Mouse (Mus musculus): Measurements from ENCODE around the gene Cav3. TPM values are rescaled to one million over a fixed set of nuclear protein-coding genes. Genes with fewer than 3 reads are reported as not detected.

Cav3 gene
- total and polyA plus RNA-seq, 2 experiments = 0.18 TPM; not detected in 1

DNA sequence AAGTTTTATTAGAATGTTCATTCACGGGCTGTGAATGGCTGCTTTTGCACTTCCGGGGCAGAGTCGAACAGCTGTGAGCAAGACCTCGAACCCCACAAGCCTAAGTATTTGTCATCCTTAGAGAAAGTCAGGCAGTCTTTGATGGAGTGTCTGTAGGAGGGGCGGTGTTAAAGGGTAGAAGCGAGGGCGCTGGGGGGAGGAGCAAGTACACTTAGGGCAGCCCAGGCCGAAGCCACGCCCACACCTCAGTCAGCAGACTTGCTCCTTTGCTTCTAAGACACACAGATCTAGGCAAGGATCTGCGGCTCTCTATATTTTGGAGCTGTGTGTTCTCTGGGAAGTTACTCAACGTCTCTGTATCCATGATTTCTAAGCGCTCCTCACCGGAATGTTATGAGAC, 20.6 kb downstream of the Cav3 start:
- WGBS = 57% methylated on average over 13 of the region's 13 CpGs
- TF ChIP-seq POLR2A (IDR thresholded peaks at IDR 0.05; ENCODE audit: extremely low read depth, insufficient read depth, low read length) (no peak), CTCF (IDR thresholded peaks at IDR 0.05; ENCODE audit: low read depth, low read length) (no peak)
- Histone ChIP-seq H3K79me2 (ENCODE audit: control insufficient read depth, insufficient read depth, low read length) (no peaks in the 10 kb centered on the region), H3K4me3 (ENCODE audit: insufficient read depth, low read depth, low read length) (no peak overlapping the region), H3K4me1 (ENCODE audit: control insufficient read depth, insufficient read depth, low read length) (no peaks in the 10 kb centered on the region), H3K27me3 (ENCODE audit: control insufficient read depth, insufficient read depth, low read length) (no peaks in the 10 kb centered on the region), H3K9ac (ENCODE audit: low read depth, low read length) (no peak overlapping the region), H3K36me3 (ENCODE audit: control insufficient read depth, insufficient read depth, low read length) (no peaks in the 10 kb centered on the region), H3K27ac (replicated peaks; ENCODE audit: insufficient read depth, low read depth, low read length) (no peak overlapping the region)
- no peak for DNase-seq (ENCODE audit: extremely low read depth, low read depth, low spot score)

DNA sequence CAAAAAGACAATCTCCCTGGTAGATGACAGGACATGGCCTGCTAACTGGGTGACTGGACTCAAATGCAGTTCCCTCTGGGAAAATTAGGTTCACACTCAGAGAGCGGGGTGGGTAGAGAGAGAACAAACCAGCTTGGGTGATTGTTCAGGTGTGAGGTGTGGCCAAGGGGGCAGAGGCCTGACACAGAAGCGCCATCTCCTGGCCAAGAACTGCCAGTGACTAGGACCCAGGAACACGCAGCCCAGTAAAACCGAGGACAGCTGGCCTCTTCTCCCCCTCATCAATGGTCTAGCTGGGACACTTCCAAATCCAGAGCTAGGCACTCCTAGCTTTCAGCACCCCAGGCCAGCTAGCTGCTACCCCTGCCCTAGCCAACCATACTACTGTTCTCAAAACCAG, 25.0 kb downstream of the Cav3 start:
- peaks cover 9% of the 10 kb centered on the region for H3K27me3 ChIP-seq (ENCODE audit: control insufficient read depth, insufficient read depth, low read length)
- no peaks in the 10 kb centered on the region for H3K36me3 ChIP-seq (ENCODE audit: control insufficient read depth, insufficient read depth, low read length)
- H3K4me1 ChIP-seq (ENCODE audit: control insufficient read depth, insufficient read depth, low read length) = peaks cover 2% of the 10 kb centered on the region; the same call in 1 of the 2 replicates
- no peaks in the 10 kb centered on the region for H3K79me2 ChIP-seq (ENCODE audit: control insufficient read depth, insufficient read depth, low read length)
- WGBS = 5% methylated on average over 4 of the region's 4 CpGs
- H3K4me3 ChIP-seq (ENCODE audit: insufficient read depth, low read depth, low read length) = no peak overlapping the region
- no peak overlapping the region for H3K9ac ChIP-seq (ENCODE audit: low read depth, low read length)
- no peak for TF ChIP-seq POLR2A (IDR thresholded peaks at IDR 0.05; ENCODE audit: extremely low read depth, insufficient read depth, low read length)
- peak; percentile 79 for TF ChIP-seq CTCF (IDR thresholded peaks at IDR 0.05; ENCODE audit: low read depth, low read length)
- H3K27ac ChIP-seq (replicated peaks; ENCODE audit: insufficient read depth, low read depth, low read length) = no peak overlapping the region
- no peak for DNase-seq (ENCODE audit: extremely low read depth, low read depth, low spot score)

DNA sequence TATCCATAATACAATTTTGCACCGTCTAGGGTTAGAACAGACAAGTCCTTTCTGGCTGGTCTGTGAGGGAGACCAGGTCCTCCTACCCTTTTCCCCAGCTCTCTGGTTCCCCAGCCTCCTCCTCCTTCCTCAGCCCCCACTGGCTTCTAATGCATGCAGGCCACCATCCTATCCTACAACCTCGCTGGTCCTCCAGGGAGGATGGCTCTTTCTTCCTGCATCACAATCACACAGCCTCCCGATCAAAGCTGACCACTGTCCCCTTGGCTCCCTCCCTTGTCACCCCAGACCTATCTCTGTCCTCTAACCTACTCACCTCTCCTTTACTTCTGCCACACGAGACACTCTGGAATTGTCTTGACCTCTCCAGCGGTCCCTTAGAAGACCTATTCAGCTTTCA, 28.7 kb downstream of the Cav3 start:
- Histone ChIP-seq H3K4me1 (ENCODE audit: control insufficient read depth, insufficient read depth, low read length) (peaks cover 3% of the 10 kb centered on the region; the same call in 1 of the 2 replicates), H3K27me3 (ENCODE audit: control insufficient read depth, insufficient read depth, low read length) (peaks cover 14% of the 10 kb centered on the region), H3K79me2 (ENCODE audit: control insufficient read depth, insufficient read depth, low read length) (no peaks in the 10 kb centered on the region), H3K36me3 (ENCODE audit: control insufficient read depth, insufficient read depth, low read length) (no peaks in the 10 kb centered on the region), H3K27ac (replicated peaks; ENCODE audit: insufficient read depth, low read depth, low read length) (no peak overlapping the region), H3K4me3 (ENCODE audit: insufficient read depth, low read depth, low read length) (no peak overlapping the region), H3K9ac (ENCODE audit: low read depth, low read length) (no peak overlapping the region)
- 79% methylated on average over 5 of the region's 5 CpGs for WGBS
- no peak for DNase-seq (ENCODE audit: extremely low read depth, low read depth, low spot score)
- TF ChIP-seq CTCF (IDR thresholded peaks at IDR 0.05; ENCODE audit: low read depth, low read length) (no peak), POLR2A (IDR thresholded peaks at IDR 0.05; ENCODE audit: extremely low read depth, insufficient read depth, low read length) (no peak)

DNA sequence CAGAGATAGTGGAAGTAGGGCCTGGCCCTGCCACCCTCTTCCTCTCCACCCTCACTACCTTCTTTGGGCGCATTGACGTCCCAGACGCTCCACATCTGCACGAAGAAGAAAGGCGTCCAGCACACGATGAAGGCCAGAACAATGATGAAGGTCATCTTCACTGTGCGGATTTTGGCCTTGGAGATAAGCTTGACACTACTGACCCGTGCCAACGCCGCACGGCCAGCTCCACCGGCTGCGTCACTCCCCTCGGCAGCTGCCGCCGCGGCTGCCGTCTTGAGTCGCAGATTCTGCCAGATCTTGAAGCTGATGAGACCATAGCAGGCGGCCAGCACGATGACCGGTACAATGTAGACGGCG, 29.5 kb downstream of the Cav3 start:
- no peak for TF ChIP-seq CTCF (IDR thresholded peaks at IDR 0.05; ENCODE audit: low read depth, low read length)
- TF ChIP-seq POLR2A (IDR thresholded peaks at IDR 0.05; ENCODE audit: extremely low read depth, insufficient read depth, low read length) = no peak
- DNase-seq (ENCODE audit: extremely low read depth, low read depth, low spot score) = no peak
- Histone ChIP-seq H3K9ac (ENCODE audit: low read depth, low read length) (no peak overlapping the region), H3K27ac (replicated peaks; ENCODE audit: insufficient read depth, low read depth, low read length) (no peak overlapping the region), H3K4me3 (ENCODE audit: insufficient read depth, low read depth, low read length) (no peak overlapping the region), H3K36me3 (ENCODE audit: control insufficient read depth, insufficient read depth, low read length) (no peaks in the 10 kb centered on the region), H3K4me1 (ENCODE audit: control insufficient read depth, insufficient read depth, low read length) (peaks cover 3% of the 10 kb centered on the region; the same call in 1 of the 2 replicates), H3K27me3 (ENCODE audit: control insufficient read depth, insufficient read depth, low read length) (peaks cover 14% of the 10 kb centered on the region), H3K79me2 (ENCODE audit: control insufficient read depth, insufficient read depth, low read length) (no peaks in the 10 kb centered on the region)
- 28% methylated on average over 24 of the region's 24 CpGs for WGBS

DNA sequence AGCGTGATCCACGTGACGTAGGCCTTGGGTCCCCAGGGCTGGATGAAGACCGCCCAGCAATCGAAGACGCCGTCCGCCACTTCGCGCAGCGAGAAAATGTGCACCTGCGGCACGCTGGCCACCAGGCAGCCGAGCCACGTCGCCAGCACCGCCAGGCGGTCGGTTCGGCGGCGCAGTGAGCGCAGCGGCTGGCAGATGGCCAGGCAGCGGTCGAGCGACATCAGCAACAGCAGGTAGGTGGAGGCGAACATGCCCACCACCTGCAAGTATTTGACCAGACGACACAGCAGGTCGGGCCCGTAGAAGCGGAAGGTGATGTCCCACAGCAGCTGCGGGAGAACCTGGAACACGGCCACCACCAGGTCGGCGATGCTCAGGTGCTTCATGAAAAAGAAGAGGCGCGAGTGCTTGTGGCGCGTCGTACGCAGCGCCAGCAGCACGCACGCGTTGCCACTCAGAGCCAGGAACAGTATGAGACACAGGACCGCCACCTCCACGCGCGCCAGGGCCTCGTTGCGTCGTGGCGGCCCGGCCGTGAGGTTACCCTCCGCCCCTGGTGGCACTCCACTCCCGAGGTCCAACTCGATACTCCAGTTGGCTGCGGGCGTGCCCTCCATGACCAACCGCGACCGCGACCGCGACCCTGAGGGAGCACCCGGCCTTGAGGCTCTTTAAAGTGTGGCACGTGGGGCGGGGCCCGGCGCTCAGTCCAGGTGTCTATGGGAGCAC, 30.0 kb downstream of the Cav3 start:
- no peaks in the 10 kb centered on the region for H3K79me2 ChIP-seq (ENCODE audit: control insufficient read depth, insufficient read depth, low read length)
- H3K4me3 ChIP-seq (ENCODE audit: insufficient read depth, low read depth, low read length) = peak overlapping the region; percentile 31; the same call in 1 of the 2 replicates
- no peak overlapping the region for H3K27ac ChIP-seq (replicated peaks; ENCODE audit: insufficient read depth, low read depth, low read length)
- 8% methylated on average over 72 of the region's 72 CpGs for WGBS
- H3K27me3 ChIP-seq (ENCODE audit: control insufficient read depth, insufficient read depth, low read length) = peaks cover 14% of the 10 kb centered on the region
- peaks cover 3% of the 10 kb centered on the region; the same call in 1 of the 2 replicates for H3K4me1 ChIP-seq (ENCODE audit: control insufficient read depth, insufficient read depth, low read length)
- TF ChIP-seq POLR2A (IDR thresholded peaks at IDR 0.05; ENCODE audit: extremely low read depth, insufficient read depth, low read length) (no peak), CTCF (IDR thresholded peaks at IDR 0.05; ENCODE audit: low read depth, low read length) (0 out of 2 replicates have a peak, but pooled peaks have one; percentile 4)
- H3K36me3 ChIP-seq (ENCODE audit: control insufficient read depth, insufficient read depth, low read length) = no peaks in the 10 kb centered on the region
- H3K9ac ChIP-seq (ENCODE audit: low read depth, low read length) = no peak overlapping the region
- no peak for DNase-seq (ENCODE audit: extremely low read depth, low read depth, low spot score)

DNA sequence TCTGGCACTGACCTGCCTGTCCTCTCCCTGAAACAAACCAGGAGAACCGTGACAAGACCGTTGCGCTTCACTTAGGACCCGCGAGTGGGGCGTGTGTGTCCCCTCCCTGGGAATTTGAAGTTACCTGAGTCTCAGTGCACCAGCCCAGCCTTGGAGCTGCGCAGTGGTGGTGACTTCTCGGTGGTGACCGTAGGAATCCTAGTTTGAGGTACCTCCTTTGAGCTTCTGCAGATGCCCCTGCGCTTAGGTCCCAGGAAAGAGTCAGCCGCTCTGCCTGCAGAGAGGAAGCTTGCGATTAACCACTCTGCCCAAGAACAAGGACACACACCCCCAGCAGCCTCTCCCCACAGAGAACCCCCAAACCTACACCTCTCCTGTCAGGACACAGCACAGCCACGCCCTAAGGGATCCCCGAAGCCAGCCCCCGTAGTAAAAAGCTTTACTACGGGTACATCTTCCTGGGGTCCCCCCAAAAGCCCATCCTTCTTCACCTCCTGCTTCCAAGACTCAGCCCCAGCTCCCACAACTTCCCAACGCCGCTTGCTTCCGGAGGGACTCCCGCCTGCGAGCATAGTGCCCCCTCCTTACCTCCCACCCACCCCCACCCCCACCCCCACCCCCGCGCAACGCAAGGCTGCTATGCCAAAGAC, 30.7 kb downstream of the Cav3 start, which contains the start of gene Oxtr:
Gene Oxtr, minus strand, starts transcription at position 34 of the 650 bp plus-strand sequence.
- WGBS = 11% methylated on average over 24 of the region's 24 CpGs
- H3K4me3 ChIP-seq (ENCODE audit: insufficient read depth, low read depth, low read length) = peak within 1 kb of the TSS; percentile 31; the same call in 1 of the 2 replicates
- no peaks in the 10 kb centered on the region for H3K79me2 ChIP-seq (ENCODE audit: control insufficient read depth, insufficient read depth, low read length)
- DNase-seq (ENCODE audit: extremely low read depth, low read depth, low spot score) = no peak
- H3K4me1 ChIP-seq (ENCODE audit: control insufficient read depth, insufficient read depth, low read length) = peaks cover 3% of the 10 kb centered on the region; the same call in 1 of the 2 replicates
- H3K27ac ChIP-seq (replicated peaks; ENCODE audit: insufficient read depth, low read depth, low read length) = no peak within 1 kb of the TSS
- no peak within 1 kb of the TSS for H3K9ac ChIP-seq (ENCODE audit: low read depth, low read length)
- H3K27me3 ChIP-seq (ENCODE audit: control insufficient read depth, insufficient read depth, low read length) = peaks cover 14% of the 10 kb centered on the region
- H3K36me3 ChIP-seq (ENCODE audit: control insufficient read depth, insufficient read depth, low read length) = no peaks in the 10 kb centered on the region
- TF ChIP-seq POLR2A (IDR thresholded peaks at IDR 0.05; ENCODE audit: extremely low read depth, insufficient read depth, low read length) = no peak
- no peak for TF ChIP-seq CTCF (IDR thresholded peaks at IDR 0.05; ENCODE audit: low read depth, low read length)

Measured in liver, adult 2 months (tissue).